Mouse (Mus musculus): ENCODE results near the gene Emsy.

- TF ChIP-seq CTCF (IDR thresholded peaks at IDR 0.05; ENCODE audit: low read depth), result no peak
- no peak for TF ChIP-seq EP300 (IDR thresholded peaks at IDR 0.05; ENCODE audit: low read depth)
These were observed 118.5 kb downstream of the Emsy start for GRCm38 (mm10) chr7:98537967-98538573.
